Mouse (Mus musculus) adrenal gland, postnatal 25 days (tissue): ENCODE measurements at regions not wholly inside any gene's neighbourhood (a gene's known extent, or its start where the extent isn't known, plus 50 kb on each side); places are given as distances from the start of the nearest gene placed in this dataset.

Experiments used
- DNase-seq: peaks from one replicate; pipeline ENCODE4 v3.0.0; 2021; ENCODE audit warnings: mixed read lengths

DNA sequence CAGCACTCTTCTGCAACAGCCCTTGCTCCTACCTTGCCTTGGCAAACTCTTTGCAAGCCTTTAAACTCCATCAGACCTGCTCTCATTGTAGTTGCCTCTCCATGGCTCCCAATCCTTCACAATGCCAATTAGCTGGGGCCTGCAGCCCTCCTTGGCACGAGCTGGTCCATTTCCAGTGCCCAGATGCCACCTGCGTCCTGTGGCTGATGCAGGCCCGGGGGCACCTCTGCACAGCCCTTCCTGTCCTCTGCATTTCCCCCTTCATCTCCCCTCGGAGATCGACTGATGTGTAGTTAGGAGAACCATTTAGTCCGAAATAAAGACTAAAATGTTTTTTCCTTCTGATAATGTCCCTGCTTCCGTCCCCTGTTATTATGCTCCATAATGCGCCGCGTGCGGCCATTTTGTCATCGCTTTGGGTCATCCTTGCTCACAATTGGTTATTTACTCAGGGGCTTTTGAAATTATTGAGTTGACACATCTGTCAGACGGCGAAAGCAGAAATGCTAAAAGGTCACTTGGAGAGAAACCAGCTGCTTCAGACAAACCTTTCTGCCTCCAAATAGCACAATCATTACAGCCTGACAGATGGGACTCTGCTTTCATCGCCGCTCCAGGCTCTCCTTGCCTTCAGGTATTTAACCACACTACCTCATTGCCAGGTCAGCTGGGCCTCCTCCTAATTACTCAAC is 250.0 kb upstream of the Fam92a start:
- no peak for DNase-seq

- DNase-seq: no peak
These were observed 246.3 kb upstream of the Fam92a start for GRCm38 (mm10) chr4:12418086-12418485.

DNA sequence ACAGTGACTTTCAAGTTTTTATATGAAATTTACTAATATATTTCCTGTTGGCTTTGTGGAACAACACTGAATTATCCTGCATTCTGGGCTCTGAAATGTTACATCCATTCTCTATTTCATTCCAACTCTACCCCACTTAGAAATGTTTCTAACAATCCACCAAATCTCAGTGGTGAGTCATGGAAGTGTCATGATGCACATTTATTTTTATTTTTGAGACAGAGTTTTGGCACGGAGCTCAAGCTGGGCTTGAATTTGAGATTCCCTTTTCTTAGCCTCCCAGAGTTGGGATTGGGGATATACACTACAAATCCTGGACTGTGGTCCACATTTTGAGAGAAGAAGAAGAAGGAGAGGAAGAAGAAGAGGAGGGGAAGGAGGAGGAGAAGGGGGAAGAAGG is 223.5 kb upstream of the Fam92a start:
- no peak for DNase-seq

DNA sequence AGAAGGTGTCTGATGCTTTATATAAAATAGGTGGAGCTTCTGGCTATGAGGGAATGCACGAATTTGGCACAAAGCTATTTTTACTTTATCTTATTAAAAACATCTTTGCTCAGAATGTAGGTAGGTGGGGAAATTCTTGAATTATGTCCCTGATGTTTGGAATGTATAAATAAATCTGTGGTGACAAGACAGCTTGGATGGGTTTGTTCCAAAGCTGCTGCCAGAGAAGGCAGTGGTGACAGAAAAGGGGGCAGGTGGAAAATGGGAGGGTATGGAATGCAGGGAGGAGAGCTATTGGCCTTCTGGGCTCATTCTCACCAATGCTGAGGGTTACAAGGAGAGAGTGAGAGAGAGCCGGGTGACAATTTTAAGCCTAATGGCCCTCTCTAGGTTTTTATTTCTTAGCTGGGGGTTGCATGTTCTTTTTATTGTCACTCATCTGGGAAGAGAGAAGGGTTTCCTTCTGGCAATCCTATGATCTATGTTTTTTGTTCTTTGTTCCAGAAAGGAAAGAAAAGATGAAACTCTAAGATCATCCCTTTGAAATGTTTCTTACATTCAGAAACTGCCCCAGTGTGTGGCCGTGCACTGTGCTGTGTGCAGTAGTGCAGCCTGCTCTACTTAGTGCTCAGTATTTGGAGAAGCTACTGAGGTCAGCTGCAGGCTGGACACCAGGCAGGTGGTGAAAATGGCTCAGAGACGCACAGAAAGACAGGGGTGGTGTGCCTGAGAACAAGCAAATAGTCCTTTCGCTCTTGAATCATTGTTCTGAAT is 205.2 kb upstream of the Fam92a start:
- no peak for DNase-seq

DNA sequence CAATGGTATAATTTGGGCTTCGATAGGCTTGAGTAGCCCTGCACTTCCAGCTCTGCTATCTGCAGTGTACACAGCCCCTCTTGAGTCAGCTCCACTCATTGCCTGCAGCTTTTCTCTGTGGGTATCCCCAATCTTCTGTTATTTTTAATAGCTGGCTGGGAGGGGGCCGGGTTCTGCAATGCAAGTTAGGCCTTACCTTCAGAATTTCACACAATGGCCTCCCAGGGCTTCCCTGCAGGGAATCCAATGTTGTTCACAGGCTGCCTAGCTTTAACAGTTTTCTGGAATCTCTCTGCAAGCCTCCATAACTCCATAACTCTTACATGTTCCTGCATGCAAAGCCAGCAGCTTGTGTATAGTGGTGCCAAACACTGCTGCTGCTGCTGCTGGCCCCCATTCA is 197.7 kb upstream of the Fam92a start:
- DNase-seq: no peak

DNA sequence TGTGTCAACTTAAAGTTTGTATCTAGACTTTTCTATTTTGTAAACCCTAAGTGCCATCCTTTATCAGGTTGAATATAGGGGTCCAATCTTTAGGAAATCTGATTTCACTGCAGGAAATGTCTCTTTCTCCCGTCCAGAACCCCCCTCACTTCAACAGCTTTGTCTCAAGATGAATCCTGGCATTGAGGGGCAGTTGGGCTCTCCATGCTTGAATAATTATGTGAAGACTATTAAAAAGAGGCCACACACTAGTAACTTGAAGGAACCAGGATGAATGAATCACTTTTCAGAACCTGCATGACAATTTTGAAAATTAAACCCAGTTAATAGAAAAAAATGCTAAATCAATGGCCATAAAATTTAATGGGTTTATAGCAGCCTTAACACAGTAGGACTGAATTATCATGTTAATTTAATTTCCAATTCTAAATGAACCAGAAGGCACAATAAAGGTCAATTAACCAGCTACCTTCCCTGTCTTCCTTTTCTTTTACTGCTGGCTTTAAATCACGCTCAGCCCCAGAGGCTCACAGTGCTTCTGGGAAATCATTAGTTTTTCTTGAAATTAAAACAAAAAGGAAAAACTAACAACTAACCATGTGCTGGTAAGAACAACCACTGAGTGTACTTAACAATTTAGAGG is 185.3 kb upstream of the Fam92a start:
- no peak for DNase-seq

DNA sequence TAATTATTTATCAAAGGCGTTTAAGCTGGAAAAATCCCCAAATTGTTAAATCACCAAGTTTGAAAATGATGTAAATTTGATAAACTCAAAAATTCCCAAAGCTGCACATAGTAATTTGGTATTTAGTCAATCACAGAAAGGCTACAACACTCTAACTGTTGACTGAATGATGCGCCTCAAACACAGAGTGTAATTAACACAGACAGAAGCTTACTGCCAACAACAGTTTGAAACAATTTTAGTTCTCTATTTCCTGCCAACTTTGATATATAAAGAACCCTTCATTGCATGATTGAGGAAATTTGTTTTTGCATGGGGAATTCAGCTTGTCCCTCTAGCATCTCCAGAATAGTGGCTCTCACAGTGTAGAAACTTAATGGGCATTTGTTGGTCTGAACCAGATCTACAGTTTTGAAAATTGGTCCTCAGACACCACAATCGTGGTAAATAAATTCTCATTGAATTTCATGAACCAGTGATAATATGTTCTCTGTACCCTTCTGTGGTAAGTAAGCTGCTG is 181.6 kb upstream of the Fam92a start:
- DNase-seq: no peak

GRCm38 (mm10) chr4:12339236-12339635 is 167.4 kb upstream of the Fam92a start:
- no peak for DNase-seq

GRCm38 (mm10) chr4:12334832-12335587 is 163.2 kb upstream of the Fam92a start:
- DNase-seq: no peak

GRCm38 (mm10) chr4:12334429-12334828 is 162.6 kb upstream of the Fam92a start:
- DNase-seq: no peak

DNA sequence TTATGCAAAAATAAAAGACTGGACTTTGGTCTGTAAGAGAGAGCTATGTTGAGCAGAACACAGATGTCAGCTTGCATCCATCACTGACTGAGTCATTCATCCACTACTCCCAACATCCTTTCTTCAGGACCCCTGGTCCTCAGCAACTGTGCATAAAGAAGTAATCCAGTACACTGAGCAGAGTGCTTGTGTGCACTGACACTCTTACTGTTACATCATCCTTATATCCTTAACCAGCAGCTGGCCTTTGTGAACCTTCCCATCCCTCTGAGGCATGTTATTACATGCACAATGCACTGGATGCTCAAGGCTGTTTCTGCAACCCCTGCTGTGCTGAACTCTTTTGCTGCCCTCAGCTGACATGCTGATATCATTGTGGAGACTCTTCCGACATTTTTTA is 144.2 kb upstream of the Fam92a start:
- no peak for DNase-seq

GRCm38 (mm10) chr4:12308332-12308731 is 136.5 kb upstream of the Fam92a start:
- DNase-seq: no peak

- no peak for DNase-seq
These were observed 135.1 kb upstream of the Fam92a start for GRCm38 (mm10) chr4:12306618-12307565.

GRCm38 (mm10) chr4:12287079-12287686 is 115.4 kb upstream of the Fam92a start:
- no peak for DNase-seq

DNA sequence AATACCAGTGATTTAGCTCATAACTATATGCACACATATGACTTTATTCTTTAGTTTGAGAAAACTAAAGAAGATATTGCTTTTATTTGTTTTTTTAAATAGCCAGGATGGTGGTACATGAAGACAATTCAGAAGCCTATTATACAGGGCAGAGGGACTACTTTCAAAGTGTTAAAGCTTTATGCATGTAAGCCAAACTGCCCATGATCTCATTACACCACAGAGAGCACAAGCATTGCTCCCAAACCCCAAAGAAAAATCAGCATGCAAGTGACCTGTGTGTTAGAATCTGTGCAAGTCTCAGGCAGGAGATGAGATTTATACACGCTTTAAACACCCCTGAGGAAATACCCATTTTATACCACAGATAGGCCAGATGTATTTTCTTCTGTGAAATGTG is 114.6 kb upstream of the Fam92a start:
- no peak for DNase-seq

- no peak for DNase-seq
These were observed 114.2 kb upstream of the Fam92a start for GRCm38 (mm10) chr4:12285983-12286382.

DNA sequence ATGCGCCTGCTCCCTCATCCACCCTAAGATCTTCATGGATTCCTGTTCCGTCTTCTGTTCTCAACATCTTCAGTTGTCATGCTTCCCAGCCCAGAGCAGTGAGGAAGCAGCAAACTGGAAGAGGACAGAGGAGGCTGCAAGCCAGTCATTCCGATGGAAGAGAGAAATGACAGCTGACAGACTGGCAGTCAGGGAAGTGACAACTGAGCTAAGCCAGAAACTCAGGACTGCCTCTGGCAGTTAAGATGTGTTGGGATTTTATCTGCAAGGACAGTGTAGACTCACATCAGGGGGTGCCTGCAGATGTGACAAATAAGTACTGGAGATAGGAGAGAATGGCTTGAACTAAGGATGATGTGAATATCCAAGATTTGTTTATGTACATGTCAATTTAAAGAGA is 106.1 kb upstream of the Fam92a start:
- DNase-seq: no peak

DNA sequence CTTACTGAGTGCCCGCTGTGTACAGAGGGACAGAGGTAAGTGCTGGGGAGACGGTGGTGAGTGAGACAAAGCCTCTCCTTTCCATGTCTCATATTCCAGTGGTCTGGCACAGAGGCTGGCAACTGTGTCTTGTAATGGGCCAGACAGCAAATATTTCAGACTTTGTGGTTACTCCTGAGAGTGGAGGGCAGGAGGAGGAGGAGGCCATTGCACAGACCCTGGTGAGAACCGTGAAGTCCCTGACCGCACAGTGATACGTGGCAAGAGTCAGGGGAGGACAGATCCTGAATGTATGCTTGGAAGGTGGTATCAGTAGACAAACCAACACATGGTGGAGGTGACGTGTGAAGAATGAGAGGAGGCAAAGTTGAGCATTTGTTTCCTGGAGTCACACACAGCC is 101.6 kb upstream of the Fam92a start:
- no peak for DNase-seq

DNA sequence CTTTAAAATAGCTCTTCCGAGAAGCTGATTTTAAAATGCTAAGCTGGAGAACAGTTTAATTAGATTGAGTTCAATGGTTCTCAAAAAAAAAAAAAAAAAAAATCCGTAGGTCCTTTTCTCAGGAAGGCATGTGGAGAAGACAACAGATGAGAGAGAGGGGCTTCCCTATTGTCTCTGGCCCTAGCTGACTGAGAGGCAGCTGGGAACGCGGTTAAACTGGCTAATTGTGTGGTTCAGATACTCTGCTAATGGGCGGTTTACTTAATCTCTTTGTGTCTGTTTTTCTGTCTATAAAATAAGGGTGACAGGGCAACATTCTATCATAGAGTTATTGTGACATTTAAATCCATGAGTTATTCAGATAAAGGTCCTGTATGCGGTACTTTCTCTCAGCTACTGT is 101.1 kb upstream of the Fam92a start:
- DNase-seq: no peak

- DNase-seq: no peak
These were observed 100.6 kb upstream of the Fam92a start for GRCm38 (mm10) chr4:12272378-12272777.

GRCm38 (mm10) chr4:12263746-12264145 is 91.9 kb upstream of the Fam92a start:
- no peak for DNase-seq
